1 mouse cellular context compared by ENCODE assay signal in the genomic region with DNA sequence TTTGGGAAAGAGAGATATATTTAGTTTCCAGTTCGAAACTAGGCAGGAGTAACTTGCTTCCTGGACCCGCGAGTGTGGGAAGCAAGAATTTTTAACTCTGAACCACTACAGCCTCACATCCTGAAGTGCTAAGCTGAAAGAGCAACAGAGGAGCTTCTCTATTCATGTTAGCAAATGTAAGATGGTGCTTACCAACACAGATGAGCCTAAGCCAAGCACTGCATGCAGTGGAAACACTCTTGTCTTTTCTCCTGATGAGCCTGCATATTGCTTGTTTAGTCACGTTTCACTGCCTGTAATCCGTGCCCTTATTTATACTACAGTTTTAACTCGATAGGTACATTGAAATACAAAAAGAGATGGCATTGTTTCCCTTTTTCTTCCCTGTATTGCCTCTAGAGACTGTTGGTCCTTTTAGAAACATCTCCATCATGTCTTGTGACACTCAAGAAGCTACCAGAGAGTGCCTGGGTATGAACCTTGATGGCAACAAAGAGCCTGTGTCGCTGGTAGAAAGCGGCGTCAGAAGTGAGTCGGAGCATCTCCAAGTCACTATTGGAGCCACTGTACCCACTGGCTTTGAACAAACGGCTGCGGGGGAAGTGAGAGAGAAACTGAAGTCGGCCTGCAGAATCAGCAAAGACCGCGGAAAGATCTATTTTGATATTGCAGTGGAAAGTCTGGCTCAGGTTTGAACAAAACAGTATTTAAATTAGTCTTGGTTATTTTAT.
TF ChIP-seq lines count a peak whose summit lies in the region.

No protein-coding gene starts in this region.

TF ChIP-seq in CH12.LX, 34 proteins besides CTCF, POLR2A, EP300 and RAD21 (continued from another document):
- TF ChIP-seq MAFK (IDR thresholded peaks at IDR 0.05; ENCODE audit: insufficient replicate concordance, low read length): peak; percentile 82
